Mouse (Mus musculus) liver, embryonic 15.5 days (tissue): ENCODE measurements around the gene Gh. TPM values are rescaled to one million over a fixed set of nuclear protein-coding genes. Genes with fewer than 3 reads are reported as not detected.

Experiments used
- ATAC-seq: fragments of 200-750 bp; cut with Nextera tagmentation; 2 replicates; pipeline ENCODE4 v1.8.0; 2017; ENCODE audit warnings: moderate number of reproducible peaks, mild to moderate bottlenecking, moderate library complexity; ENCODE audit not compliant: insufficient read depth
- H3K27ac ChIP-seq: fragments of 300-500 bp; sonication (generic); replicated peaks from 2 replicates; pipeline ENCODE4 v1.5.1; 2015; ENCODE audit warnings: mild to moderate bottlenecking, inconsistent platforms
- H3K27me3 ChIP-seq: fragments of 300-500 bp; sonication (generic); 2 replicates; pipeline ENCODE4 v1.6.1; 2015; ENCODE audit warnings: mild to moderate bottlenecking, inconsistent platforms
- H3K36me3 ChIP-seq: fragments of 300-500 bp; sonication (generic); replicated peaks from 2 replicates; pipeline ENCODE4 v1.6.1; 2015; ENCODE audit warnings: moderate library complexity, mild to moderate bottlenecking, inconsistent platforms
- H3K4me1 ChIP-seq: fragments of 300-500 bp; sonication (generic); replicated peaks from 2 replicates; pipeline ENCODE4 v1.6.1; 2015; ENCODE audit warnings: inconsistent platforms
- H3K4me2 ChIP-seq: fragments of 300-500 bp; sonication (generic); 2 replicates; pipeline ENCODE4 v1.6.1; 2015; ENCODE audit warnings: moderate library complexity, mild to moderate bottlenecking, inconsistent platforms
- H3K4me3 ChIP-seq: fragments of 300-500 bp; sonication (generic); replicated peaks from 2 replicates; pipeline ENCODE4 v1.5.1; 2015; ENCODE audit warnings: mild to moderate bottlenecking, inconsistent platforms
- H3K9ac ChIP-seq: fragments of 300-500 bp; sonication (generic); 2 replicates; pipeline ENCODE4 v1.6.1; 2015; ENCODE audit warnings: moderate library complexity, mild to moderate bottlenecking, inconsistent platforms
- H3K9me3 ChIP-seq: fragments of 300-500 bp; sonication (generic); replicated peaks from 2 replicates; pipeline ENCODE4 v1.6.1; 2016; ENCODE audit warnings: inconsistent platforms
- WGBS: fragments of 180-500 bp; shearing (Covaris S2); methylation state at CpG from one replicate; pipeline ENCODE4 v1.1.7; 2015; ENCODE audit warnings: mixed read lengths; ENCODE audit not compliant: insufficient replicate concordance; 5-methylcytosine and 5-hydroxymethylcytosine counted together
- polyA plus RNA-seq: library from polyadenylated mRNA; unstranded; fragments of >200 nt; fragmentation: Nextera tagmentation; extraction: Ambion mirVana; gene quantifications from 2 replicates; pipeline ENCODE4 v1.2.1, GENCODE M21; 2015

The Gh gene
- polyA plus RNA-seq, 1 experiment from 2014 or later, result not detected

- 19% methylated on average over 6 of the region's 6 CpGs for WGBS
- ATAC-seq, result no peak; the same call in 1 of the 2 replicates
- H3K4me1 ChIP-seq, result peaks cover 18% of the 10 kb centered on the region
Observed at GRCm38 (mm10) chr11:106329128-106329527, 27.5 kb upstream of the Gh start.

GRCm38 (mm10) chr11:106328521-106328920, 26.9 kb upstream of the Gh start:
- Histone ChIP-seq H3K4me3 (no peak overlapping the region), H3K36me3 (no peaks in the 10 kb centered on the region), H3K4me2 (no peak overlapping the region), H3K27me3 (no peaks in the 10 kb centered on the region), H3K27ac (no peak overlapping the region), H3K9me3 (no peaks in the 10 kb centered on the region), H3K4me1 (peaks cover 18% of the 10 kb centered on the region), H3K9ac (no peak overlapping the region)
- no peak for ATAC-seq
- WGBS, result 61% methylated on average over 5 of the region's 5 CpGs

More at GRCm38 (mm10) chr11:106329128-106329527, 27.5 kb upstream of the Gh start:
- Histone ChIP-seq H3K36me3 (no peaks in the 10 kb centered on the region), H3K9me3 (no peaks in the 10 kb centered on the region), H3K27me3 (no peaks in the 10 kb centered on the region), H3K4me3 (no peak overlapping the region), H3K27ac (no peak overlapping the region), H3K9ac (no peak overlapping the region), H3K4me2 (no peak overlapping the region; the same call in 1 of the 2 replicates)

GRCm38 (mm10) chr11:106326475-106326874, 24.8 kb upstream of the Gh start:
- H3K9ac ChIP-seq, result no peak overlapping the region
- WGBS, result 46% methylated on average over 8 of the region's 8 CpGs
- H3K4me2 ChIP-seq, result no peak overlapping the region
- H3K4me1 ChIP-seq, result peaks cover 18% of the 10 kb centered on the region
- H3K36me3 ChIP-seq, result no peaks in the 10 kb centered on the region
- no peak overlapping the region for H3K27ac ChIP-seq
- no peak overlapping the region for H3K4me3 ChIP-seq
- ATAC-seq, result no peak
- H3K27me3 ChIP-seq, result no peaks in the 10 kb centered on the region
- H3K9me3 ChIP-seq, result no peaks in the 10 kb centered on the region

GRCm38 (mm10) chr11:106325566-106326206, 24.0 kb upstream of the Gh start:
- Histone ChIP-seq H3K9me3 (no peaks in the 10 kb centered on the region), H3K36me3 (no peaks in the 10 kb centered on the region), H3K4me1 (peaks cover 18% of the 10 kb centered on the region), H3K27me3 (no peaks in the 10 kb centered on the region), H3K4me2 (no peak overlapping the region), H3K9ac (no peak overlapping the region), H3K27ac (no peak overlapping the region), H3K4me3 (no peak overlapping the region)
- WGBS, result 47% methylated on average over 8 of the region's 8 CpGs
- ATAC-seq, result no peak

- H3K36me3 ChIP-seq, result no peaks in the 10 kb centered on the region
- no peak overlapping the region for H3K9ac ChIP-seq
- no peaks in the 10 kb centered on the region for H3K9me3 ChIP-seq
- H3K4me1 ChIP-seq, result peaks cover 18% of the 10 kb centered on the region
- 69% methylated on average over 5 of the region's 5 CpGs for WGBS
- no peak overlapping the region for H3K27ac ChIP-seq
- no peak overlapping the region for H3K4me2 ChIP-seq
- H3K27me3 ChIP-seq, result no peaks in the 10 kb centered on the region
- no peak overlapping the region for H3K4me3 ChIP-seq
- ATAC-seq, result no peak
Observed at GRCm38 (mm10) chr11:106324858-106325257, 23.2 kb upstream of the Gh start.

- 43% methylated on average over 21 of the region's 21 CpGs for WGBS
- Histone ChIP-seq H3K9ac (no peak overlapping the region), H3K4me1 (peaks cover 9% of the 10 kb centered on the region; the same call in 1 of the 2 replicates), H3K27me3 (no peaks in the 10 kb centered on the region), H3K9me3 (no peaks in the 10 kb centered on the region), H3K4me2 (no peak overlapping the region), H3K27ac (no peak overlapping the region; the same call in 1 of the 2 replicates), H3K4me3 (no peak overlapping the region), H3K36me3 (no peaks in the 10 kb centered on the region)
- ATAC-seq, result peak; percentile 12; the same call in 1 of the 2 replicates
Observed at GRCm38 (mm10) chr11:106318406-106319366, 17.0 kb upstream of the Gh start.

GRCm38 (mm10) chr11:106317801-106318200, 16.1 kb upstream of the Gh start:
- ATAC-seq, result no peak
- WGBS, result 53% methylated on average over 7 of the region's 7 CpGs

GRCm38 (mm10) chr11:106316416-106316815, 14.8 kb upstream of the Gh start:
- 67% methylated on average over 1 of the region's 1 CpGs for WGBS

More at GRCm38 (mm10) chr11:106317801-106318200, 16.1 kb upstream of the Gh start:
- Histone ChIP-seq H3K4me2 (no peak overlapping the region), H3K9me3 (no peaks in the 10 kb centered on the region), H3K27me3 (no peaks in the 10 kb centered on the region), H3K4me1 (peaks cover 15% of the 10 kb centered on the region), H3K27ac (no peak overlapping the region), H3K9ac (no peak overlapping the region), H3K36me3 (no peaks in the 10 kb centered on the region), H3K4me3 (no peak overlapping the region)

GRCm38 (mm10) chr11:106314333-106314812, 12.7 kb upstream of the Gh start, which contains the start of gene Cd79b:
Gene Cd79b (minus strand): TSS chr11:106314762.
- H3K27ac ChIP-seq, result no peak within 1 kb of the TSS
- H3K4me2 ChIP-seq, result peak within 1 kb of the TSS; percentile 20; the same call in 1 of the 2 replicates
- no peaks in the 10 kb centered on the region for H3K27me3 ChIP-seq
- H3K4me1 ChIP-seq, result peaks cover 15% of the 10 kb centered on the region
- 32% methylated on average over 9 of the region's 9 CpGs for WGBS
- ATAC-seq, result no peak
- no peaks in the 10 kb centered on the region for H3K36me3 ChIP-seq
- H3K9ac ChIP-seq, result no peak within 1 kb of the TSS
- peak within 1 kb of the TSS; percentile 28 for H3K4me3 ChIP-seq
- no peaks in the 10 kb centered on the region for H3K9me3 ChIP-seq

More at GRCm38 (mm10) chr11:106316416-106316815, 14.8 kb upstream of the Gh start:
- H3K4me1 ChIP-seq, result peaks cover 15% of the 10 kb centered on the region
- H3K27ac ChIP-seq, result no peak overlapping the region
- no peak overlapping the region for H3K9ac ChIP-seq
- H3K27me3 ChIP-seq, result no peaks in the 10 kb centered on the region
- no peak overlapping the region for H3K4me3 ChIP-seq
- no peak overlapping the region for H3K4me2 ChIP-seq
- ATAC-seq, result no peak
- no peaks in the 10 kb centered on the region for H3K9me3 ChIP-seq
- no peaks in the 10 kb centered on the region for H3K36me3 ChIP-seq

- H3K4me1 ChIP-seq, result peaks cover 8% of the 10 kb centered on the region
- peak overlapping the region; percentile 20; the same call in 1 of the 2 replicates for H3K4me2 ChIP-seq
- H3K27me3 ChIP-seq, result no peaks in the 10 kb centered on the region
- no peaks in the 10 kb centered on the region for H3K9me3 ChIP-seq
- 29% methylated on average over 5 of the region's 5 CpGs for WGBS
- peak overlapping the region; percentile 28 for H3K4me3 ChIP-seq
- H3K9ac ChIP-seq, result no peak overlapping the region
- H3K36me3 ChIP-seq, result no peaks in the 10 kb centered on the region
- no peak overlapping the region for H3K27ac ChIP-seq
- no peak for ATAC-seq
Observed at GRCm38 (mm10) chr11:106313533-106313932, 11.9 kb upstream of the Gh start.

GRCm38 (mm10) chr11:106310123-106310522, 8.5 kb upstream of the Gh start:
- Histone ChIP-seq H3K4me3 (no peak overlapping the region), H3K36me3 (no peaks in the 10 kb centered on the region), H3K9me3 (no peaks in the 10 kb centered on the region), H3K4me2 (no peak overlapping the region), H3K9ac (no peak overlapping the region), H3K27ac (no peak overlapping the region), H3K4me1 (peaks cover 6% of the 10 kb centered on the region; the same call in 1 of the 2 replicates), H3K27me3 (no peaks in the 10 kb centered on the region)
- no peak for ATAC-seq
- WGBS, result 62% methylated on average over 5 of the region's 5 CpGs
